Mouse (Mus musculus): Measurements from ENCODE around the gene Lce1k. TPM values are rescaled to one million over a fixed set of nuclear protein-coding genes. Genes with fewer than 3 reads are reported as not detected.
"Not testable (repeated sequence)": the region's sequence is repeated elsewhere in the genome, so short reads cannot be mapped to it uniquely, and the experiment has no call there.

Lce1k gene
- total RNA-seq (2022), result not detected

DNA sequence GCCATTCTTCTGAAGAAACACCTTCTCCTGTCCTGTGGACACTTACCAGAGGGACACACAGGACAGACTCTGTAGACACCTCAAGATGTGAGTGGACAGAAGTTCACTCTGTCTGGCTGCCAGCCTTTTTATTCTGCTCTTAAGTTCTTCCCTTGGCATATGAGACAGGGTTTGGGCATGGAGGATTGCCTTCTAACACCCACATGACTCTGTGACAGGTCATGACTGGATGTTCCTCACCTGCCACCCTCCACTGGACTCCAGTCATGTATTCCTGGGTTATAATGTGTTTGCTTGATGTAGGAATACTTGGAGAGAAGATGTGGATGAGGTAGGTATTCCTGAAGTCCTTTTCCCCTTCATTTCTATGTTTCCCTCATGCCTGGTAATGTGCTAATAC is at the start of gene Lce1k:
Gene Lce1k, minus strand, starts transcription at position 101 of the 400 bp plus-strand sequence.
- no peak for DNase-seq (ENCODE audit: low spot score in 2 of 2)

GRCm38 (mm10) chr3:92851186-92851585 is 43.5 kb upstream of the Lce1k start, which contains the start of gene Lce1l:
Gene Lce1l, minus strand, starts transcription at chr3:92851286.
- DNase-seq (ENCODE audit: low spot score in 2 of 2), result no peak

DNA sequence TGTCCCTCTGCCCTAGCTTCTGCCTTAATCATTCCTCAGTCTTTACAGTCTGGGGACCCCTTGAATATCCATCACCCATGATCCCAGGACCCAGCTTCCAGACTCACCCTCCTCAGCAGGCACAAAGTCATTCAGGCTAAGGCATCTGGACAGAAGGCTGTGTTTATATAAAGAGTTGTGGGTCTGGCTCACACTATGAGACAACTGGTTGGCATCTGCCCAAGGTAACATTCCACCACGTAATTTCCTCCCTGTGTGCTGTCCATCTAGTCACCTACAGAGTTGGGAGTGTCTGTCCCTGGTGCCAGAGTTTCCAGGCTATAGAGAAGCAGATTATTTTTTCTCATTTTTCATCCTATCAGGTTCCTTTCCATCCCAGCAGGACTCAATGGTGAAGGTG is 19.4 kb upstream of the Lce1k start, which contains the start of gene Kprp:
Gene Kprp, minus strand, starts transcription at position 140 of the 400 bp plus-strand sequence.
- DNase-seq (ENCODE audit: low spot score in 2 of 2), result no peak

DNA sequence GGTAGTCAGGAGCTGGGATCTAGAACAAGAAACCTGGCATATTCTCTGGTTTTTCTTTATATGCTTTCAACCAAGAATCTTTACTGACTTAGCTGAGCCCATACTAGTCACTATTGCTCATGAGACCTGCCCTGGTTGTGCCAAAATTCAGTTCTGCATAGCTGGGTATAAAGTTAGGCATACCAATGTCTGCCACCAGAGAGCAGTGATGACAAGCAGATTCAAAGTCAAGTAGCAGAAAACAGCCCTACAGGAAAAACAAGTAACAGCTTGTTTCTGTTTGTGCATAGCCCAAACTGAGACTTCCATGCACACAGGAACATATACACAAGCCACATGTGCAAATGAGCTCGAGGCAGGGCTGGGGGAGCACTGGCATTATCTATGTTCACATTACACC is 18.1 kb upstream of the Lce1k start:
- no peak for DNase-seq (ENCODE audit: low spot score in 2 of 2)

DNA sequence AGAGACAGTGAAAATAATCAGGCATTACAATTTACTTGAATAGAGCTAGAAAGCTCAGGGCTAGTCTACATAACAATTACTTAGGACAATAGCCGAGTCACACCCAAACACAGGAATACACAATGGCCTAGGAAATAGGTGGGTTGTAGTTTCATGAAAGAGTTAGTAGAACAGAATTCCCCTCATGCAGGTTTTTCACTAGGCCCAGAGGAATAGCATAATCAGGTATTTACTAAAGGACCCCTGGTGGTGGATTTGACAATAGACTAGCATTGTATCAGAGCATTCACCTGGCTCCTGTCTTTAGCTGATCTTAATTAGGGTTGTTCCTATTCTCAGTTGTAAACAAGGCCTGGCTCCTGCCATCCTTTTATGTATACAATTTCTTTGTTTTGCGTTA is 8.3 kb upstream of the Lce1k start:
- DNase-seq (ENCODE audit: low spot score in 2 of 2), result not testable (repeated sequence)

DNA sequence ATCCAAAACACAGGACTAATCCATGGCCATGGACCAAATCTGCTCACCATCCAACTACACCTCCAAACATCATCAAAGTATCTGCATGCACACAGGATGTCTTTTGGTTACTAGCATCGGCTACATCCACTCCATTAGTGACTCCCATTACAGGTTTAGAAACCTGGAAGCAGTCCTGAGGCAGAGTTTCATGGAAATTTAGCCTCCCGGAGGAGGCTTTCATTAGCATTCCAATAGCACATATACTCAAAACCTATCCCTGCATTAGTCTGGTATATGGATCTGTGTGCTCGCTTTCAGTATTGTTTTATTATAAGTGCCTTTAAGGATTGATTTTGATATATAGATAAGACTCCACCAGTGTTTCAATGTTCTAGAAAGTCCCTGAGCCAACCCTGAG is 7.9 kb upstream of the Lce1k start:
- DNase-seq (ENCODE audit: low spot score in 2 of 2), result no peak

GRCm38 (mm10) chr3:92790414-92790813 is 17.3 kb downstream of the Lce1k start, which contains the start of gene Lce1j:
Gene Lce1j, minus strand, starts transcription at chr3:92790514.
- no peak for DNase-seq (ENCODE audit: low spot score in 2 of 2)

DNA sequence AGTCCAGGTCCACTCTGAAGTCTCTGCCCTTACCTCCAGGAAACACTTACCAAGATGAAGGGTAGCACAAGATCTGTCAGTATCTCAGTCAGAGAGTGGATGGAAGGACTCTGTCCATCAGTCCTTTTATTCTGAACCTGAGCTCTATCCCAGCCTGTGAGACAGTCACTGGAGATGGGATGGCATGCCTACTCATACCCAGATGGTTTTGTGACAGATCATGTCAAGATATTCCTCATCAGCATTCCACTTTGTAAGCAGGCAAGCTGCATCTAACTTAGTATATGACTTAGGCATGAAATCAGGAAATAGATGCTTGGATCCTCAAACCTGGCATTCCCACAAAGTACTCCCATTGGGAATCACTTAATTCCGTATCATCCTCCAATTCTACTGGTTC is 28.9 kb downstream of the Lce1k start, which contains the start of gene Lce1i:
Gene Lce1i, minus strand, starts transcription at position 101 of the 400 bp plus-strand sequence.
- DNase-seq (ENCODE audit: low spot score in 2 of 2), result no peak

GRCm38 (mm10) chr3:92771573-92771972 is 36.1 kb downstream of the Lce1k start:
- no peak for DNase-seq (ENCODE audit: low spot score in 2 of 2)

DNA sequence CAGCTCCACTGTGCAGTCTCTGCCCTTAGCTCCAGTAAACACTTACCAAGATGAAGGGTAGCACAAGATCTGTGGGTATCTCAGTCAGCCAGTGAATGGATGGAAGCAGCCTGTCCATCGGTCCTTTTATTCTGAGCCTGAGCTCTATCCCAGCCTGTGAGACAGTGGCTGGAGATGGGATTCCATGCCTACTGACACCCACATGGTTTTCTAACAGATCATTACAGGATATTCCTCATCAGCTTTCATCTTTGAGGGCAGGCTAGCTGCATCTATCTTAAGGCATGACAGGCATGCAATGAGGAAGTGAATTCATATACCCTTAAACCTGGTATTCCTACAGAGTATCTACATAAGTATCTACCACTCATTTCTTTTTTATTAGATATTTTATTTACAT is 42.7 kb downstream of the Lce1k start, which contains the start of gene Lce1h:
Gene Lce1h, minus strand, starts transcription at position 101 of the 400 bp plus-strand sequence.
- DNase-seq (ENCODE audit: low spot score in 2 of 2), result no peak

Other genes starting within 250 kb of the Lce1k start
- gene Ivl, start 234.2 kb downstream of the Lce1k start, total RNA-seq (2022), result not detected
- not detected for gene Smcp, start 218.9 kb downstream of the Lce1k start, total RNA-seq (2022)
- gene 2210017I01Rik, start 200.4 kb downstream of the Lce1k start, total RNA-seq (2022), result not detected
- gene Lce6a, start 186.2 kb downstream of the Lce1k start, total RNA-seq (2022), result not detected
- not detected for gene Lce1a1, start 159.6 kb downstream of the Lce1k start, total RNA-seq (2022)
- gene Lce1b, start 151.0 kb downstream of the Lce1k start, total RNA-seq (2022), result not detected
- not detected for gene Lce1a2, start 137.6 kb downstream of the Lce1k start, total RNA-seq (2022)
- not detected for gene Lce1c, start 128.6 kb downstream of the Lce1k start, total RNA-seq (2022)
- not detected for gene Lce1d, start 120.7 kb downstream of the Lce1k start, total RNA-seq (2022)
- gene Lce1e, start 98.8 kb downstream of the Lce1k start, total RNA-seq (2022), result not detected
- not detected for gene Lce1f, start 87.5 kb downstream of the Lce1k start, total RNA-seq (2022)
- not detected for gene Gm38119, start 68.8 kb downstream of the Lce1k start, total RNA-seq (2022)
- gene Lce1g, start 55.6 kb downstream of the Lce1k start, total RNA-seq (2022), result not detected
- gene Lce1h, start 42.8 kb downstream of the Lce1k start, total RNA-seq (2022), result not detected
- gene Lce1i, start 29.0 kb downstream of the Lce1k start, total RNA-seq (2022), result not detected
- not detected for gene Lce1j, start 17.4 kb downstream of the Lce1k start, total RNA-seq (2022)
- gene Kprp, start 19.4 kb upstream of the Lce1k start, total RNA-seq (2022), result not detected
- gene Lce1l, start 43.4 kb upstream of the Lce1k start, total RNA-seq (2022), result not detected
- gene 2310050C09Rik, start 62.3 kb upstream of the Lce1k start, total RNA-seq (2022), result not detected
- gene Lce3a, start 118.3 kb upstream of the Lce1k start, total RNA-seq (2022), result not detected
- gene Lce3b, start 125.1 kb upstream of the Lce1k start, total RNA-seq (2022), result not detected
- not detected for gene Lce3c, start 136.6 kb upstream of the Lce1k start, total RNA-seq (2022)
- gene Lce3d, start 149.5 kb upstream of the Lce1k start, total RNA-seq (2022), result not detected
- gene Lce3e, start 159.2 kb upstream of the Lce1k start, total RNA-seq (2022), result not detected
- not detected for gene Lce3f, start 184.3 kb upstream of the Lce1k start, total RNA-seq (2022)
- gene Crct1, start 207.8 kb upstream of the Lce1k start, total RNA-seq (2022), result under 1 TPM in 1 of 4 experiments, not detected in 3; 0.82 TPM
- under 1 TPM in 1 of 4 experiments, not detected in 3; 0.46 TPM for gene Lce1m, start 211.2 kb upstream of the Lce1k start, total RNA-seq (2022)

Data from left cerebral cortex, adult 8-10 months (tissue).